Mouse (Mus musculus): Measurements from ENCODE around the gene Fars2.

Fars2 gene

DNA sequence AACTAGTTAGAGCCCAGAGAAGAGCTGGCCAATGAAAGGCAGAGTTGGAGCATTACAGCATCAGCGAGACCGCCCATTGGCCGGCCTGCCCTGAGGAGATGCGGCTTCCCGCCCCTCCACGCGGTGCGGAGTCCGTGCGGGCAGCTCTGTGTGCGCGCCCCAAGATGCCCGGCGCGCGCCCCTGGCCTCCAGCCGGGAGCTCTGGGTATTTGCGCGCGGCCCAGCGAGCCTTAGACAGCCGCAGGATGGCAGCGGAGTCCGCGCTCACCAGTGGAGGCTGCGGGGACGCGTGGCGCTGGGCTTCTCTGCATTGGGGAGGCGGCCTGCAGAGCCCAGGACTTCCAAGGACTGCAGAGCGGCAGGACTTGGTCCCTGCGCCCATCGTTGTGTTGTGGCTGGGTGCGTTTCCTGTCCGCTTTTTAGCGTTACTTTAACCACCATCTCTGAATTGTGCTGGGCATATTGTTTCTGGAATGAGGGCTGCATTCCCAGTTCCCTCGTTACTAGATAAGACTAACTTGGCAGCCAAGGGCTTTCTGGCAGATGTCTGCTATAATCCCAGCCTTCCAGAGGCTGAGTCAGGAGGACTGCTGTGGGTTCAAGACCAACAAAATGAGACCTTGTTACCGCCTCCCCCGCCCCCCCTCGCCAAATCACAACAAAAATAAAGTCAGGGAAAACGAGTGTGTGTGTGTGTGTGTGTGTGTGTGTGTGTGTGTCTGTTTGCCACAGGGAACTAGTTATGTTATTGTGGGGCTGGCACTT lies 461.5 kb downstream of the Fars2 start:
- peak; percentile 24 for DNase-seq (ENCODE audit: low spot score)

DNA sequence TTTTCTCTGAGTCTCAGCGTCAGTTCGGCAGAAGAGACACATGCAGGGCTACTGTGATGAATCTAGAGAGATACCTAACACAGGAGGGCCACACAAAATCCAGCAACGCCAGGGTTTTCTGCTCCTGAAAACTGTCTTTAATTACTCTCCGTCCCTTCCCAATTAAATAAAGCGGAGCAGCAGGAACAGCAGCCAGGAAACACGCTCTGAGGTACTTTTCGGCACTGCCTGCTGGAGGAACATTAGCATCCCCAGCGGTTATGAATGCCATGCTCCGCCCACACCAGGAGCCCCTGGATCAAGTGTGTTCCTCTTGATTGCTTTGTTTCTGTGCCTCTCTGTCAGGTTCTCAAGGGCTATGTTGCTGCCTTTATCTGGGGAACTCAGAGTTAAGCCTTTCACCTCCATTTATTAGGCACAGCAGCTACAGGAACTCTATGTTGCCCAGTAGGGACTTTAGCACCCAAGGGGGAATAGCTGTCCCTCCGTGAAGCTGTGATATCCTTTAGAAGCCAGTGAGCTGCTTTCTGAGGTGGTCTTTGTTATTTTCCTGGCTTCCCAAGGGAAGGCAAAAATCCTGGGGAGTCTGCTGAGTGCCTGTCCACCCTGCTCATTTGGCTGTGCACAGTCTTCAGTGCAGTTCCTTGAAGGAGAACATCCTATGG lies 465.3 kb downstream of the Fars2 start:
- no peak for DNase-seq (ENCODE audit: low spot score)

DNA sequence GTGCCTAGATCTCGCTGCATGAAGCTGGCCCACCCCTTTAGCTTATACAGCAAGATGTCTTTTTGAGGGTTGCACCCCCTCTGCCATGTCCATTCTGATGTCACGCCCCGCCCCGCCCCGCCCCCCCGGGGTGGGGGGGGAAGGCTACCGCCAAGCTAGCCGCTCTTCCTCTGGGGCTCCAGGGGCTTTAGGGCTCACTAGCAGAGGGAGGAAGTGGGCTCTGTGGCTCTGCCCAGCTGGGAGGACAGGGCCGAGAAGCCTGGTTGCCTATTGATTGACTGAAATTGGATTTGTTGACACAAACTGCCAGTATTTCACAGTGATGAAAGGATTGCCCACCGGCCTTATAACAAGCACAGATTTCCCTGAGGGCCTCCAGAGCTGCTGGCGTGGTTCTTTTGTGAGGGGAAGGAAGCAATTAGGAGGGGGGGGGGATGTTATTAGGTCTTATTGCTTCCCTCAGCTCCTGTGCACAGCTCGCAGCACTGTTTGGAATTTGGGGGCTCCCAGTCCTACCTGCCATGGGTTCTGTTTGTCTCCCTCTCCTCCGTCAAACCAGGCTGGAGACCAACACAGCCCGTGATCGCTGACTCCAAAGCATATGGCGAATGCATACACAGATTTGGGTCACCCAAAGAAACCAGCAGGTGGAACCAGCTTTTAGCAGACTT lies 466.4 kb downstream of the Fars2 start:
- DNase-seq (ENCODE audit: low spot score) = no peak

DNA sequence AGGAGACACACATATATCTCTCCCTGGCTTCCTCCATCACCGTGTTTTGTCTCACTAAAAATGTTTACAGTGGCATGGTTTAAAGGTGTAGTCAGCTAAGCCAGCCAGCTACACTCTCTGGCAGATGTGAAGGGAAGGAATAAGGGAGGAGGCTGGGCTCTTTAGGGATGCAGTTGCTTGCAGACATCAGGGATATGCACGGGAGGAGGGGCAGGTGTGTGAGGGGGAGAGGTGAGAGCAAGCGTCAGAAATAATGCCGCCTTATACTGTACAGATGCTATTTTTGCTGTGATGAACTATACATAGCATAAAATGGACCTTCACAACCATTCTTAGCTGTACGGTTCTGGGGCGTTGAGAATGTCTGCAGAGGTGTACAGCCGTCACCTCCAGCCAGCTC lies 467.0 kb downstream of the Fars2 start:
- no peak for DNase-seq (ENCODE audit: low spot score)

DNA sequence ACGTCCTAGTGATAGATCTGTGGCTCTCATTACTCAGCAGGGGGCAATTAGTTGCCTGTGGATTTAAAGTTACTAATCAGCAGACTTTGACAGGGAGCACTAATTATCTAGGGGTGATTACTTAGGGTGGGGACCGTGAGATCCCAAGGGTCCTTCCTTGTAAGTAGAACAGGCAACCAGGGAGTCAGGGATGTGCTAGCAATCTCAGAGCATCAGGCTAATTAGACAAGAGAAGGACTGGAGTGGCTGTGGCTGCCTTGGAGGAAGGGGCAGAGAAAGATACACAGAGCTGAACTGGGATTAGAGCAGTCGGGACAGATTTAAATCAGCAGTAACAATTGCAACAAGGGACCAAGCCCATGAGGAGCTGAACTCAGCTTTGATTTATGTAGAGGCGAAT lies 471.9 kb downstream of the Fars2 start:
- no peak for DNase-seq (ENCODE audit: low spot score)

DNA sequence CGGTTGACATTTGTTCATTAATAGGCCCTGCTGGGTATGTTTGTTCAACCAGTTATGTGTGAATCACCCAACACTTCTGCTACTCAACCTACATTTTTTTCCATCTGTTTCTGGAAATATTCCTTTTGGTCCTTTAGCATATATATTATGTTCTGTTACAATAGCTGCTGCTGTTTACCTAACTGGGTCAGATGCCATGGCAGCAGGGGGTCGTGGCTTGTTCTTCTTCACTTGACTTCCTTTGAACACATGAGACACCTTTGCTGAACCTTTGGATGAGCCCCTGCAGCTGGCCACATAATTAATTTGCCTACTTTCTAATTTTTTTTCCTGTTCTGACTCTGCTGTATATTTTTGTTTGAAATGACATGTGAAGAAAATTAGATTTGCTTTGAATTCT lies 475.1 kb downstream of the Fars2 start:
- DNase-seq (ENCODE audit: low spot score) = no peak

DNA sequence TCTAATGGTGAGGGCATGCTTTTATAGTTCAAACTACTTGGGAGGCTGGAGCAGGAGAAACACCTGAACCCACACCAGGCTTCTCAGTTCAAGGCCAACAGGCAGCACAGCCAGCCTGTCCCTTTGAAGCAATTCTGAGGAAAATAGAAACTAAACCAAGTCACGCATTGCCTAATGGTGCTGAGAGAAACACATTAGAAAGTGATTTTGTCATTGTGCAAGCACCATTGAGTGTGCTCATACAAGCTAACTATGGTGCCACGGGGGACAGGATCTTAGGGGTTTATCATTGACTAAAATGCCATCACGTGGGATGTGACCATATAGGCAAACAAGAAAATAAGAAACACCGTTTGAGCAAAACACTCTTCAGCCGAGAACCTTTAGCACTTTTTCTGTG lies 489.5 kb downstream of the Fars2 start:
- no peak for DNase-seq (ENCODE audit: low spot score)

DNA sequence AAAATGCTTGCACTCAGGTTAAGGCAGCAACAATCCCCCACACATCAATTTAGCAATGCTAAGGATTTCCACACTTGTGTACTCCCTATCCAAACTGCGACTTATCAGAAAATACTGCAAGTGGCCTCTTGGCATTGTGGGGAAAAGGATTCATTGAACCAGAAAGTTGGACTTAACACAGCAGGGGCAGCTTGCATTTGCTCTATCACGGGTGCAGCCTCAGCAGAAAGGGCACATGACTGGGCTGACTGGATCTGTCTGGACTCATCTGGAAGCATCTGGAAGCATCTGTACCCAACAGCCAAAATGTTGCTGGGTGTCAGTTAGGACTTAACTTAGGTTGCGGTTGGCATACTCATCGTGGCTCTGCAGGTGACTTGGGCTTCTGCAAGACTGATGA lies 490.7 kb downstream of the Fars2 start:
- DNase-seq (ENCODE audit: low spot score) = no peak

DNA sequence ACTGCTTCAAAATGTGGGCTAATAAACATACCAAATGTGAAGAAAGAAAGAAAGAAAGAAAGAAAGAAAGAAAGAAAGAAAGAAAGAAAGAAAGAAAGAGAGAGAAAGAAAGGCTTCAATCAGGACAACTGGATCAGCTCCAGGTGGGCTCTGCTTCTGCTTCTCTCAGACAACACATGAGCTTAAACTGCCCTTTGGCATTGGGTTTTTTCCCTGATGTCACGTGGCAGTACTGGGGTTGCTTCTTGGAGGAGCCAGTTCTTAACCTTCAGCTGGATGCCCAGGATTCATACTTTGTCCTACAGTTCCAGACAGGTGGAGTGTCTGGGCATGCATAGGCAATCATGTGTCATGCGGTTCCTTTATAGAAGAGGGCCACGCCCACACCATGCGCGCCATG lies 493.2 kb downstream of the Fars2 start:
- no peak for DNase-seq (ENCODE audit: low spot score)

DNA sequence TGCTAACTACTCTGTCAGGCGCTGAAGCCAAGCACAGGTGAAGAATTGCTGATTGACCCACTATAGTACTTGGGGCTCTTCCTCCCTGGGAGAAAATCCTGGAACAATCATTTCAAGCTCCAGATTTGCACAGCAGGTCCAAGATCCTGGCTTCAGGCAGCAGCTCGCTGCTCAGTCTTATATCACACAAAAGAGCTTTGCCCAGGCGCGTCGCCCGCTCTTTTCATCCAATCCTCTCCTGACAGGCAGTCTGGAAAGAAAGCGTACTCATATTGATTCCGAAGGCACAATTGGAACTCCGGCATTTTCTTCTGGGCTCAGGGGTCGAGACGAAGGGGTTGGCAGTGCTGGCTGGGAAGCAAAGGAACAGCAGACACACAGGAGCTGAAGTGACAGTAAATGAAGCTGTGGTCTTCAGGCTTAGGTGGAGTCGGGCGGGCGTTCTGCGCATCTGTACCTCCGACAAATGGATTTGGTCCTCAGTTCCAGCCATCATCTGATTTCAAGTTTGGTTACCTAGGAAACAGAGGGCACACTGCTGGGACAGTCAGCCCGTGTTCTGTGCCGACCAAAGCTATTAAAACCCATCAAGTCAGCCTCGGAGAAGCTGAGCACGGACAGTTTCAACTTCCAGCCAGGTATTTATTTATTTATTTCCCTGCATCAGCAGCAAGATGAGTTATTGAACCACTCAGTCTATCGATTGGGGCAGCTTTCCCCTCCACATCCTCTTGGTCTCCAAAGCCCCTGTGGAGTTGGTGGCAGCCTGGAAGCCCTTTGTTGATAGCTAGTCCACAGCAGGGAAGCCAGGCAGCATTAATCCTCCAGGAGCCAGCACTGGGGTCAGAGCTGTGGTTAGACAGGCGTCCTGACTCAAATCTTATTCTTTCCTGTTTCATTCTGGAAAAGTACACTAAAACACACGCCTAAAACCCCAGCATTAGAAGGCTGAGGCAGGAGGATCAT lies 495.9 kb downstream of the Fars2 start:
- DNase-seq (ENCODE audit: low spot score) = no peak

DNA sequence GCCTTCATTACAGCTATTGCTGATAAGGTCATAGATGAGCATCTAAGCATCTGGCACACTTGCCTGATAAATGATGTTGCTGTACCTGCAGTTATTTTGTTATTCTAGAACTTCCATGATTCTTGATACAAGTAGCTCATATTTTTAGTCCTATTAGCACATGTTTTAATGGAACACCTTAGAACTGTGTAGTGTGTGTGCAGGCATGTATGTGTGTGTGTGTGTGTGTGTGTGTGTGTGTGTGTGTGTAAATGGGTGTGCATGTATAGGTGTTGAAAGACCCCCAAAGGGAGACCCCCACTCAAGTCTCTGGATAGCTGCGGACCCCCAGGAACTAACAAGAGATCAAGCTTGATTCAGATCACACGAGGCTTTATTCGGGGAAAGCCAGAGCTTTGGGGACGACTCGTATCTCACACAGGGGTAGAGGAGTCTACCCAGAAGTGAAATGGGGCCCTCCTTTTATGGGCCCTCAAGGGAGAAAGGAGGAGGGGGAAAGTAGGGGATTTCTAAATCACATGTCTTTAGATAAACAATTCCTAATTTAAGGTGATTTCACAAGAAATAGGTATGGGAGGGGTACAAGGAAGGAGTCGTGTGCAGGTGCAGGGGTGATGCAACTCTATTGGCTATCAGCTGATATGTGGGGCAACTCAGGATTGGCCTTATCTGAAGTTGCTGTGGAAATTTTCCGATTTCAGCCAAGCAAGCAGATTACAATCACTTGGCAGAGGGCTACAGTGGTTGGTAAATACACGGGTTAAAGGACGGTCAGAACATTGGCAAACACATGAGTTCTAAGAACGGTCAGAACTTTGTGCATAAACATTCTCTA lies 503.5 kb downstream of the Fars2 start:
- DNase-seq (ENCODE audit: low spot score) = no peak

DNA sequence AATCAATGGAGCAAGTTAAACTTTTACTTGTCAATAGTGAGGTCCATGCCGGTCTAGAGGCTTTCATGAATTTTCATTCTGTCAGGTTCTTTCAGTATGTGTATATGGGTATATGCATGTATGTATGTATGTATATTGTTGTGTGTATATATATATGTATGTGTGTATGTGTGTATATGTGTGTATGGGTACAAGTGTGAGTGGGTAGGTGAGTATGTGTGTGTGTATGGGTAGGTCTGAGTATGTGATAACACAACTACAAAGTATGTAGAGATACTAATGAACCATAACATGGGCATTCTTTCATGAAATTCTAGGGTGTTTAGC lies 504.1 kb downstream of the Fars2 start:
- DNase-seq (ENCODE audit: low spot score) = no peak

DNA sequence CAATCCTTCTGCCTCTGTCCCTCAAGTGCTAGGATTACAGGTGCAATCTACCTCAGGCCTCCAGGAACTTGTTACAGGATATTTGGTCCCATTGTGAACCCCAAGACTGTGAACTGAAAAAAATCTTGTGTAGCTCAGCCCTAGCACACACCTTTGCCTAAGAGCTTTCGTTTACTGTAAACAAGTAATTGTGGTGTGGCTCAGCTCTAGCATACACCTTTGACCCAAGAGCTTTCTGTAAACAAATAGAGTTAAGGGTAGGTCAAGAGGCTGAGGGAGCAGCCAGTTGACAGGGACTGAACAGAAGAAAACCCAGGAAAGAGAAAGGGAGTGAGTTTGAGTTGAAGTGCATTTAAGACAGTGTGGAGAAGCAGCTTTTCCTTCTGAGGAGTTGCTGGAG lies 506.3 kb downstream of the Fars2 start:
- DNase-seq (ENCODE audit: low spot score) = no peak

DNA sequence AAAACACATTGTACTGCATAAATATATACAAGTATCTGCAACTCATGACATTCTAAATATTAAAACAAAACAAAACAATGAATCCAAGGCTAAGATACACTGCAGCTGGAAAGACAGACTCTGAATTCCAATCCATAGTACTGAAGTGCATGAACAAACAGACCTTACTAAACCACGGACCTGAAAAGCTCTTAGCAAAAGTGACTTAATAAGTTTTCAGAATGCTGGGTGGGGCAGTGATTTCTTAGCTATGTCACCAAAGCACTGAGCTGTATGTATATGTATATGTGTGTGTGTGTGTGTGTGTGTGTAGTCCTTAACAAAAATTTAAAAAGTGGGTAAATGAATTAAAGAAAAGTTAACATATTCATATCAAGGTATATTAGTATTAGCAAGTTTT lies 511.9 kb downstream of the Fars2 start:
- no peak for DNase-seq (ENCODE audit: low spot score)

DNA sequence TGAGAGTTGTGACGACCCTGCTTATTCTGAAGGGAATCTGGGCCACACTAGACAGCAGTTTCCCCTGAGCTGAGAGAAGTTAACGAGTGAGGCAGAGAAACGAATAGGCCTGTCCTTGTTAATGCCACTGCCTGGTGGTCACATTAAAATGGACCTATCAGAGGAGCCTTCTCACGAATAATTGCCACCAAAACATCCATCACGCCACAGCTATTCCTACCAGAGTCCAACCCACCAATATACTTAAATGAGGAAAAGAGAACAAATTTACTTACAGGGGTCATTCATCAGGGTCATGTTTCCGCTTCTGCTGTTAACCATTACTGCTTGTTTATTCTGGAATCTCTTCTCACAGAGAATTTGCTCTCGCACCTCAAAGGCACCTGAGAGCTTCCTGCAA lies 531.0 kb downstream of the Fars2 start:
- no peak for DNase-seq (ENCODE audit: low spot score)

DNA sequence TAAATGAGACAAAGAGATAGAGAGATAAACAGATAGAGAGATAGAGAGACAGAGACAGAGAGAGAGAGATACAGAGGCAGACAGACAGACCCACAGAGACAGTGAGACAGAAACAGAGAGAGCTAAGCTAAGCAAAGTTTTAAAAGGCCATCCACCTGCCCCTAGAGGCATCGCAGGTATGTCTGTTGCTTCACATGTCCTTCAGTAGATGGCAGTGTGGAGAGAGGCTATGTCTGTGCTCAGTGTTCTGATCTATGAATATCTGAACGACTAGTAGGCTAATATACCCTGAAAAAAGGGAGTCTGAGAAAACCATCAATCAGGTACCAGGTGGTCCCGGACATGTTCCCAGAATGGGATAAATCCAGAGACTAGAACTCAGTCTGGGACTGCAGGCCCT lies 537.0 kb downstream of the Fars2 start:
- no peak for DNase-seq (ENCODE audit: low spot score)

DNA sequence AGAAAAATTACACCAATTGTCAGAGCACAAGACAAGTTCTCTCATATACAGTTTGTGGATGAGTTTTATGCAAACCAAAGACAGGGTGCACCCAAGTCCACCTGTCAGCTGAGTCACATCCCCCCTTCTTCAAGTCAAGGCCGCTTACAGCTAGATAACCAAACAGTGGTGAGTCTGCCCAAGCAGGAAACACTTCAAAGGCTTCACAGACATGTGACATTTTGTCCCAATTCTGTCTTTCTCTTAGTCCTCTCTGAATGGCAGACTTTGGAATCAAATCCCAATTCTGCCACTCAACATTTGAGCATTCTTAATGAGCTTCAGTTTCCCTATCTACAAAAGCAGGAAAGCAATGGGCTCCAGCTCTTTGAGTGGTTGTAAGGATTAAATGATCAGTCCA lies 562.1 kb downstream of the Fars2 start:
- DNase-seq (ENCODE audit: low spot score) = no peak

DNA sequence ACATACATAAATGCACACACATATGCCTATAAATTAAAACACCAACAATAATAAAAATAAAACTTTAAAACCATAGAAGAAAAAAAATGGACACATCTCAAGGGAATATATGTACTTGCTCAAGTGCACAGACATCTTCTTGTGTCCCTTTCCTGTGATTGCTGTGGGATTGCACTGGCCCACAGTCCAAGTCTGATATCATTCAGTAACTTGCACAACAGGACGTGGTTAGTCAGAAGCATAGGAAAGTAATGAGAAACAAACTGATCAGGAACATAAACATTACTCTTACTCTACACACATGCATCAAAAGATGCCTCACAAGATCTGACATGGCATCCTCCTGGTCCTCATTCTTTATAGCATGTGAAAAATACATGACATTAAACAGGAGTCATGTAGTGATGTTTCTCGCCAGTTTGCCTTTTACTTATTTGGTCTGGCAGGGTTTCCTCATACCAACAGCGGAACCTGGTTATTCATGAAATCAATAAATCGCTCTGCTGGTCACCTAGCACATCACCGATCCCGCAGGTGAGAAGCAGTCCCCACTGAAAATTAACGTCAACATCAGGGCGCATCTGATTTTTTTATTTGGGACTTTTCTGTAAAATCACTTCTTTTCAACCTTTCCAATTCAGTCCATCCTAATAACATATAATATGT lies 563.6 kb downstream of the Fars2 start:
- DNase-seq (ENCODE audit: low spot score) = no peak

DNA sequence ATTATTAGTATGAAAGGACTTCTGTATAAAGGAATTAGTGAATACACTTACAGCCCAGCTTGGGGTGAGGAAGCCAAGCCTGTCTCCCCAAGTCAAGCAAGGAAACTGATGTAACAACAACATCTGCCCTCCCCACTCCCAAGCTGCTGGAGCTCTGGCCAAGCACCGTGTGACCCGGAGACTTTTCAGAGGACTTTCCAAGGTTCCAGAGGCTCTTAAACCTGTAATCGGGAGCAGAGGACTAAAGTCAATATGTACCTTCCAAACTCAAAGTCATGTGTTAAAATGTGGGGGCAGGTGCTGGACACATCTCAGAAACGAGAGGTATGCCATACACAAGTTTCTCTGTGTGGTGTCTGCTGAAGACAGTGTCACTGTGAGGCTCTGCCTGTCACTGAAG lies 566.4 kb downstream of the Fars2 start:
- no peak for DNase-seq (ENCODE audit: low spot score)

DNA sequence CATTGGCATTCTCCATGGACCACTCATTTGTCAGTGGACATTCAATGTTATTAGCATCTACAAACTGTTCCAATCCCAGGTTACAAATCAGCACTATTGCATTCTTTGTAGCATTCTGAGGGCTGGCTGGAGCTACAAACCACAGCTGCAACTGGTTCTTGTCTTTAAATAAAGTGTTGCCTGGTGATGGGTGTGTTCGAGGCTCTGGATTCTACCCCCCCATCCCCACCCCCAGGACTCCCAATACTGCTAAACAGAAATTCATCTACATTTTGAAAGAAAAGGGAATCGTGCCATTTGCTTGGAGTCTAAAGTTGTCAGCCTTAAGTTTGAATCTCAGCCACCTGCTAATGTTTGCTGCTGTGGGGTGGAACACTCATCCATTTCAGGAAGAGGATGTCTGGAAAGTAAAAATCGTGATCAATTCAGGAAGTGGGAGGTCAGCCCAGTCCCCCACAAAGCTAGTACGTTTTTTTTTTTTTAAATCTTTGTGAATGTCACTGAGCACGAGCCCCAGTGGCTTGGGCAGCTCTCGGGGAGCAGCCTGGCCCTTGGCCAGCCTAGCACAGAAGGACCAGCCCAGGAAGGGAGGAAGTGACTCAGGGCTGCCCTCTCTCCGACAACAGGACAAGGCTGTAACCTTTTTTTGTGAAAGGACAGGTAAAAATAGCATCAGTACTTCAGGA lies 578.4 kb downstream of the Fars2 start:
- no peak for DNase-seq (ENCODE audit: low spot score)

Measured in ovary, postnatal 10 days (tissue).